39 mouse cellular contexts compared by ENCODE assay signal in the genomic region with DNA sequence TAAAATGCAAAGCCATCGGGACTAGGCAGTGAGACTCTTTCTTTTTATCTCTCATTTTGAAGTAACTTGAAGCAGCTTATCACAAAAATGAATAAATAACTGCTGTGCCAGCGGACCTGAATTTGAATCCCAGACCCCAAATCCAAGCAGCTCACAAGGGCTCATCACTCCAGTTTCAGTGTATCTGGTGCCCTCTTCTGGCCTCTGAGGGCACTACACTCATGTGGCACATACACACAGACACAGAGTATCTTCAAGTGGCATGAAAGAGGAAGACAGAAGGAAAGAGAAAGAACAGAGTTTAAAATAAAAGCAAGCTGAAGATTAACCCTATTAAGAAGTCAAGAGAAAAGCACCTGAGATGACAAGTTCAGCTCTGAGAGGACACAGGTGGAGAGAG. TPM values are rescaled to one million over a fixed set of nuclear protein-coding genes. Genes with fewer than 3 reads are reported as not detected.
A peak's percentile ranks its signal among the peaks of the same experiment; 100 is the strongest.
DNase-seq lines count a peak whose midpoint lies in the region; ATAC-seq and TF ChIP-seq lines count a peak whose summit lies in the region.
"Had no signal": no experiment of that assay in that cellular context is flagged by ENCODE, and none has a peak within 500 bp of the region (broad histone marks: within the 10 kb centered on the region; RNA-seq: fewer than 3 reads in every experiment).

No protein-coding gene starts in this region.

- DNase-seq in gastrocnemius, adult 2 months = no peak
- DNase-seq in gastrocnemius, postnatal 14 days = no peak
- DNase-seq in liver, embryonic 14.5 days (ENCODE audit: low read depth in 3 of 3, low spot score in 3 of 3) = no peak
- DNase-seq in liver (no peak), MEL (ENCODE audit: low read depth, low spot score) (peak; percentile 3)
- DNase-seq in heart, postnatal 25 days (ENCODE audit: low spot score) = no peak
- DNase-seq: adrenal gland, postnatal 14 days; cerebellum, adult 11-12 months; cerebellum, postnatal 10 days; forebrain, postnatal 0 days; gastrocnemius, postnatal 10 days; heart, postnatal 4 days; kidney, adult 11 months; kidney, postnatal 36 days; layer of hippocampus, postnatal 36 days; lung, postnatal 4 days; retina, postnatal 1 day; right cerebral cortex, postnatal 25 days; thymus, adult 2 months; thymus, postnatal 36 days had no signal

- 51% methylated on average over 2 of the region's 2 CpGs for WGBS in liver, embryonic 14.5 days (ENCODE audit: insufficient replicate concordance)
- 95% methylated on average over 2 of the region's 2 CpGs for WGBS in forebrain, embryonic 16.5 days

- TF ChIP-seq RAD21 in MEL (IDR thresholded peaks at IDR 0.05; ENCODE audit: low read depth, low read length) = no peak

- no peak overlapping the region for H3K4me2 ChIP-seq in liver, embryonic 14.5 days (ENCODE audit: low read depth)
- H3K4me2 ChIP-seq in forebrain, embryonic 16.5 days (ENCODE audit: low read length) = no peak overlapping the region
- H3K4me2 ChIP-seq: heart, embryonic 15.5 days; hindbrain, embryonic 13.5 days; kidney, embryonic 15.5 days; midbrain, embryonic 13.5 days; neural tube, embryonic 15.5 days; stomach, embryonic 15.5 days had no signal

- 0 out of 2 replicates have a peak, but pooled peaks have one; percentile 3 for TF ChIP-seq CTCF in gastrocnemius, adult 2 months (IDR thresholded peaks at IDR 0.05)
- TF ChIP-seq CTCF in liver, embryonic 14.5 days (IDR thresholded peaks at IDR 0.05; ENCODE audit: low read depth) = peak; percentile 21; the same call in 1 of the 2 replicates
- peak in 2 of 3 experiments; percentile 3 to 7; a peak in 1 of 6 replicates for TF ChIP-seq CTCF in MEL (IDR thresholded peaks at IDR 0.05 in 2 of 3, conservative IDR thresholded peaks at IDR 0.05 in 1 of 3; ENCODE audit: control insufficient read depth in 1 of 3, insufficient read depth in 1 of 3, low read depth in 2 of 3, low read length in 3 of 3, poor library complexity in 1 of 3, severe bottlenecking in 1 of 3)
- TF ChIP-seq CTCF in cortical plate, adult 2 months (IDR thresholded peaks at IDR 0.05; ENCODE audit: extremely low read depth, insufficient read depth, low read length) = peak; percentile 26; the same call in 1 of the 2 replicates

- no peak overlapping the region for H3K4me3 ChIP-seq in gastrocnemius, adult 2 months
- H3K4me3 ChIP-seq in liver, embryonic 14.5 days (ENCODE audit: insufficient read depth in 1 of 2, low read depth in 2 of 2, low read length in 2 of 2) = no peak overlapping the region
- H3K4me3 ChIP-seq in MEL (ENCODE audit: control insufficient read depth in 1 of 2, insufficient read depth in 1 of 2, low read depth in 2 of 2, low read length in 2 of 2) = no peak overlapping the region
- no peak overlapping the region for H3K4me3 ChIP-seq in cortical plate, adult 2 months (ENCODE audit: insufficient read depth, low read length)
- H3K4me3 ChIP-seq in forebrain, embryonic 16.5 days (replicated peaks; ENCODE audit: low read length) = no peak overlapping the region
- H3K4me3 ChIP-seq: erythroblast, embryonic 14.5 days; heart, embryonic 10.5 days; heart, embryonic 15.5 days; hindbrain, embryonic 13.5 days; kidney, embryonic 15.5 days; megakaryocyte, embryonic 14.5 days; midbrain, embryonic 13.5 days; neural tube, embryonic 15.5 days; stomach, embryonic 15.5 days had no signal

- no peak for TF ChIP-seq POLR2A in MEL (IDR thresholded peaks at IDR 0.05; ENCODE audit: control insufficient read depth in 1 of 2, insufficient read depth in 1 of 2, low read depth in 1 of 2, low read length in 2 of 2, poor library complexity in 1 of 2)
- TF ChIP-seq POLR2A in cortical plate, adult 2 months (IDR thresholded peaks at IDR 0.05; ENCODE audit: extremely low read depth, insufficient read depth, low read length) = no peak

- no peaks in the 10 kb centered on the region for H3K36me3 ChIP-seq in liver, embryonic 14.5 days (replicated peaks; ENCODE audit: control insufficient read depth, insufficient read depth, low read depth)
- H3K36me3 ChIP-seq in MEL (ENCODE audit: control insufficient read depth in 1 of 2, insufficient read depth in 2 of 2, low read length in 2 of 2) = no peaks in the 10 kb centered on the region
- no peaks in the 10 kb centered on the region for H3K36me3 ChIP-seq in forebrain, embryonic 16.5 days (ENCODE audit: control insufficient read depth, insufficient read depth)
- H3K36me3 ChIP-seq: heart, embryonic 10.5 days; heart, embryonic 15.5 days; hindbrain, embryonic 13.5 days; kidney, embryonic 15.5 days; midbrain, embryonic 13.5 days; neural tube, embryonic 15.5 days; stomach, embryonic 15.5 days had no signal

- H3K79me2 ChIP-seq in MEL (ENCODE audit: control insufficient read depth, insufficient read depth, low read length, poor library complexity) = no peaks in the 10 kb centered on the region

- no peak for TF ChIP-seq EP300 in liver, embryonic 14.5 days (IDR thresholded peaks at IDR 0.05; ENCODE audit: low read depth)
- no peak for TF ChIP-seq EP300 in MEL (IDR thresholded peaks at IDR 0.05; ENCODE audit: low read depth in 1 of 2, low read length in 2 of 2)

- H3K27me3 ChIP-seq in liver, embryonic 14.5 days (ENCODE audit: control insufficient read depth, insufficient read depth, low read length) = no peaks in the 10 kb centered on the region
- H3K27me3 ChIP-seq in MEL (ENCODE audit: control insufficient read depth in 1 of 2, insufficient read depth in 2 of 2, low read length in 2 of 2) = no peaks in the 10 kb centered on the region
- H3K27me3 ChIP-seq in forebrain, embryonic 16.5 days (replicated peaks; ENCODE audit: control insufficient read depth, insufficient read depth, low read length) = no peaks in the 10 kb centered on the region
- H3K27me3 ChIP-seq: CH12.LX; heart, embryonic 15.5 days; megakaryocyte, embryonic 14.5 days; midbrain, embryonic 13.5 days; neural tube, embryonic 15.5 days; stomach, embryonic 15.5 days had no signal

- intact Hi-C loops in gastrocnemius, adult 2 months (cut with DNase I) = no loop called here
- intact Hi-C loops in gastrocnemius, postnatal 14 days (cut with DNase I; ENCODE audit: low total_unique reads) = no loop called here
- intact Hi-C loops in heart, postnatal 25 days (cut with DNase I) = no loop called here

- no peak overlapping the region for H3K27ac ChIP-seq in gastrocnemius, adult 2 months
- H3K27ac ChIP-seq in liver, embryonic 14.5 days = no peak overlapping the region
- no peak overlapping the region for H3K27ac ChIP-seq in MEL (ENCODE audit: control insufficient read depth, low read depth, low read length)
- H3K27ac ChIP-seq in cortical plate, adult 2 months (ENCODE audit: insufficient read depth, low read length) = no peak overlapping the region
- H3K27ac ChIP-seq in forebrain, embryonic 16.5 days (ENCODE audit: low read length) = no peak overlapping the region
- H3K27ac ChIP-seq: heart, embryonic 10.5 days; heart, embryonic 15.5 days; hindbrain, embryonic 13.5 days; kidney, embryonic 15.5 days; midbrain, embryonic 13.5 days; neural tube, embryonic 15.5 days; stomach, embryonic 15.5 days had no signal

- H3K9ac ChIP-seq in liver, embryonic 14.5 days (replicated peaks) = no peak overlapping the region
- no peak overlapping the region for H3K9ac ChIP-seq in MEL (ENCODE audit: control insufficient read depth, low read depth, low read length, poor library complexity, severe bottlenecking)
- no peak overlapping the region for H3K9ac ChIP-seq in forebrain, embryonic 16.5 days (replicated peaks; ENCODE audit: low read depth, low read length)
- H3K9ac ChIP-seq: forebrain, postnatal 0 days; heart, embryonic 15.5 days; hindbrain, embryonic 13.5 days; kidney, embryonic 15.5 days; midbrain, embryonic 13.5 days; neural tube, embryonic 15.5 days; stomach, embryonic 15.5 days had no signal

- H3K4me1 ChIP-seq in liver, embryonic 14.5 days (replicated peaks; ENCODE audit: control insufficient read depth in 2 of 2, insufficient read depth in 2 of 2, low read length in 1 of 2) = no peaks in the 10 kb centered on the region
- no peaks in the 10 kb centered on the region for H3K4me1 ChIP-seq in MEL (ENCODE audit: control insufficient read depth in 1 of 2, insufficient read depth in 2 of 2, low read length in 2 of 2)
- H3K4me1 ChIP-seq in cortical plate, adult 2 months (ENCODE audit: control insufficient read depth, insufficient read depth, low read length) = no peaks in the 10 kb centered on the region
- peaks cover 7% of the 10 kb centered on the region for H3K4me1 ChIP-seq in forebrain, embryonic 16.5 days (replicated peaks; ENCODE audit: control insufficient read depth, insufficient read depth, low read length)
- H3K4me1 ChIP-seq: heart, embryonic 10.5 days; heart, embryonic 15.5 days; hindbrain, embryonic 13.5 days; kidney, embryonic 15.5 days; megakaryocyte, embryonic 14.5 days; stomach, embryonic 15.5 days had no signal

- ATAC-seq in liver, embryonic 14.5 days (ENCODE audit: insufficient read depth) = no peak
- ATAC-seq in forebrain, embryonic 16.5 days = no peak
- ATAC-seq: forebrain, postnatal 0 days; inflammation-experienced regulatory T-cells, adult 6 months; lung, postnatal 0 days; midbrain, embryonic 13.5 days had no signal

- peaks cover 2% of the 10 kb centered on the region; the same call in 1 of the 2 replicates for H3K9me3 ChIP-seq in liver, embryonic 14.5 days (ENCODE audit: control insufficient read depth, low read length)
- no peaks in the 10 kb centered on the region for H3K9me3 ChIP-seq in MEL (replicated peaks; ENCODE audit: insufficient read depth, low read length)
- H3K9me3 ChIP-seq in forebrain, embryonic 16.5 days (ENCODE audit: control insufficient read depth, low read length) = no peaks in the 10 kb centered on the region
- H3K9me3 ChIP-seq: kidney, embryonic 15.5 days; midbrain, embryonic 13.5 days; neural tube, embryonic 15.5 days; stomach, embryonic 15.5 days had no signal

TF ChIP-seq in MEL, 35 proteins besides CTCF, POLR2A, EP300 and RAD21 (continues in another document):
- TF ChIP-seq MYC (IDR thresholded peaks at IDR 0.05; ENCODE audit: low read depth, low read length) (no peak), JUND (IDR thresholded peaks at IDR 0.05; ENCODE audit: low read depth, low read length) (no peak), USF1 (IDR thresholded peaks at IDR 0.05; ENCODE audit: low read depth, low read length) (no peak), UBTF (IDR thresholded peaks at IDR 0.05; ENCODE audit: borderline replicate concordance, insufficient read depth, low read depth, low read length) (no peak), ZKSCAN1 (IDR thresholded peaks at IDR 0.05; ENCODE audit: low read depth, low read length) (no peak)

RNA-seq across cellular contexts. Expression of gene Tmem132d, which starts 10.8 kb away (rescaled TPM):
- total RNA-seq in gastrocnemius, adult 2 months (2021) = under 1 TPM in 1 of 2 experiments, not detected in 1; 0.03 TPM
- total RNA-seq in gastrocnemius, postnatal 14 days (2021) = under 1 TPM in 1 of 2 experiments, not detected in 1; 0.07 TPM
- under 0.01 TPM in 1 of 2 replicates, not detected in the other for polyA plus RNA-seq in liver, embryonic 14.5 days (2012; rRNA removed)
- polyA plus RNA-seq in liver, embryonic 14.5 days (2014; fragmentation: Nextera tagmentation; extraction: Ambion mirVana) = not detected in 2 replicates
- total RNA-seq in MEL (2012; rRNA removed) = not detected in 2 replicates
- not detected for polyA plus RNA-seq in MEL (2012; ENCODE audit: insufficient read depth in 1 of 2, insufficient read length in 2 of 2, low read depth in 1 of 2, low replicate concordance in 2 of 2, missing spikeins in 1 of 2)
- polyA plus RNA-seq in cortical plate, adult 2 months (2012; rRNA removed) = 24.8 and 27.6 TPM in 2 replicates
- polyA plus RNA-seq in forebrain, embryonic 16.5 days (2015; fragmentation: Nextera tagmentation; extraction: Ambion mirVana) = 1.0 and 1.7 TPM in 2 replicates
- under 1 TPM in 1 of 2 experiments, not detected in 1; 0.14 TPM for total RNA-seq in heart, postnatal 25 days (2021)
- total RNA-seq: adrenal gland, postnatal 14 days; CH12.LX; common myeloid progenitor, adult 5-6 weeks; granulocyte monocyte progenitor cell, adult 5-6 weeks; liver, adult 2 months had no signal
- polyA plus RNA-seq: C2C12; erythroblast, embryonic 14.5 days; inflammation-experienced regulatory T-cells, adult 6 months; liver, adult 2 months; liver, embryonic 16.5 days had no signal
